Mouse (Mus musculus) liver, postnatal 0 days (tissue): Measurements from ENCODE around the gene Prnd.

Source experiments
- CTCF ChIP-seq: sonication (generic); IDR thresholded peaks from 2 replicates; pipeline ENCODE4 v1.5.1; 2016; ENCODE audit warnings: antibody characterized with exemption, low read depth
- EP300 ChIP-seq: IDR thresholded peaks from 2 replicates; pipeline ENCODE4 v1.6.1; 2016; ENCODE audit warnings: antibody characterized with exemption, low read depth, mild to moderate bottlenecking

GRCm38 (mm10) chr2:131954835-131955234 is 4.2 kb downstream of the Prnd start:
- TF ChIP-seq CTCF: no peak
- TF ChIP-seq EP300: no peak
